Mouse (Mus musculus) gastrocnemius, postnatal 4 days (tissue): ENCODE data around the gene Eif4e. TPM values are rescaled to one million over a fixed set of nuclear protein-coding genes. Genes with fewer than 3 reads are reported as not detected.

ENCODE experiments used
- DNase-seq, 2 experiments: peaks; one replicate each; pipeline ENCODE4 v3.0.0; 2021 to 2022; ENCODE audit warnings: low spot score in 2 of 2, mixed read lengths in 2 of 2
- long read RNA-seq, 2 experiments: library from polyadenylated mRNA; stranded (forward); transcript quantifications; one replicate each; pipeline ENCODE4 v2.0.0; 2021
- total RNA-seq, 2 experiments: library from RNA; stranded (reverse); gene quantifications; 2 replicates each; pipeline ENCODE4 v1.2.3; 2021

Gene Eif4e
- total RNA-seq, result 100 to 1,000 TPM; 132 to 141 TPM
- long read RNA-seq, experiment 1, transcript Eif4e-204 (7 exons, 1,421 nt), result major isoform, 117 of 128 reads
- long read RNA-seq, experiment 1, partial matches to known transcripts, result 3 of 128 reads
- long read RNA-seq, experiment 1, other reads (novel, unspliced or antisense), result 8 of 128 reads
- long read RNA-seq, experiment 2, transcript Eif4e-204 (7 exons, 1,421 nt), result major isoform, 97 of 114 reads
- long read RNA-seq, experiment 2, partial matches to known transcripts, result 4 of 114 reads
- long read RNA-seq, experiment 2, other reads (novel, unspliced or antisense), result 12 of 114 reads

DNA sequence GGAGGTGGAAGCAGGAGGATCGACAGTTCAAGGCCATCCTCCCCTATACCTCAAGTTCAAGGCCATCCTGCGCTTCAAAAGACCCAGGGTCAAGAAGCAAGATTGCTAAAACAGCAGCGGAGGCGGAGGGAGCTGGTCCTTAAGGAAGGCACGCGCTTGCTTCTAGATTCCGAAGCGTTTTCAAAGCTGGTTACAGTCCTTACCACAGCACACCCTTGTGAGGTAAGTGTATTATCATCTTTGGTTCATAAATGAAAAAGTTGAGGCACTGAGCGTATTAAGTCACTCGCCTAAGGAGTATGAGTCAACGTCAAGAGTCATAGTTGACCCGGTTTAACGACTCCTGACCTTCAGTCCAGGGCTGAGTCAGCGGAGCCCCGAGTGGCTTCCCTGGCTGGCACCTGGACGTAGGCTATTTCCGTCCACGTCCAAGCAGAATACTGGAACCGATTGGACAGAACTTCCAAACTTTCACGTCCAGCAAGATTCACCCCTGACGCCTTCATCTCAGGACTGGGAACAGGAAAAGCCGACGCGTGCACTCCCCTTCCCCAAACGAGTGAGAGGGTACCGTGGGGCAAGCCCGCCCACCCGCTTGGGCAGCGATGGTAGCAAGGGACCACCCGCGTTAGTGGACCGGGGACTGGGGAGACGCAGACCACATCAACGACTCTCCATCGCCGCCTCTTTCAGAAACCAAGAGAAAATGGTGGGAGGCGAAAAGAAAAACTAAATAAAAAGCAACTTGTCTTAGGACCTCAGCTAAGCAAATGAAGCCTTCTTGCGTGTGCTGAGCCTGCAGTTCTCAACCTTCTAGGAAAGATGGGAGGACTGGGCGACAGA, at the start of gene Eif4e:
Gene Eif4e, plus strand, starts transcription at position 107 of the 843 bp plus-strand sequence.
- peak in 1 of 2 experiments; percentile 49 for DNase-seq

DNA sequence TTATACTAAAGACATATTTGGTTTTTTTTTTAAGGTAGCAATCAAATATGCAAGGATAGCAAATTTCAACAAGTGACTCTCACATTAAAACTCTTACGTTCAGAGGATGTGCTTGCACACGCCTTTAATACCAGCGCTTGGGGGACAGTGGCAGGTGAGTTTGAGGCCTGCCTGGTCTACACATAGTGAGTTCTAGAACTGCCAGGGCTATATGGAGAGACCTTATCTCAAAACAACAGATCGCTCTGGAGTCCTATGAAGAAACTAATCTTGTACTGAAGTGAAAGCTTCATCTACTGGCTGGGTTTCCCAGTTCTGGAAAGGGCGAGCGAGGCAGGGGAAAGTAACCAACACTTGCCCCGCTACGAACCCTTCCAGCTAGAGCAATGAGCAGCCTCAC, 46.5 kb upstream of the Eif4e start:
- no peak for DNase-seq

DNA sequence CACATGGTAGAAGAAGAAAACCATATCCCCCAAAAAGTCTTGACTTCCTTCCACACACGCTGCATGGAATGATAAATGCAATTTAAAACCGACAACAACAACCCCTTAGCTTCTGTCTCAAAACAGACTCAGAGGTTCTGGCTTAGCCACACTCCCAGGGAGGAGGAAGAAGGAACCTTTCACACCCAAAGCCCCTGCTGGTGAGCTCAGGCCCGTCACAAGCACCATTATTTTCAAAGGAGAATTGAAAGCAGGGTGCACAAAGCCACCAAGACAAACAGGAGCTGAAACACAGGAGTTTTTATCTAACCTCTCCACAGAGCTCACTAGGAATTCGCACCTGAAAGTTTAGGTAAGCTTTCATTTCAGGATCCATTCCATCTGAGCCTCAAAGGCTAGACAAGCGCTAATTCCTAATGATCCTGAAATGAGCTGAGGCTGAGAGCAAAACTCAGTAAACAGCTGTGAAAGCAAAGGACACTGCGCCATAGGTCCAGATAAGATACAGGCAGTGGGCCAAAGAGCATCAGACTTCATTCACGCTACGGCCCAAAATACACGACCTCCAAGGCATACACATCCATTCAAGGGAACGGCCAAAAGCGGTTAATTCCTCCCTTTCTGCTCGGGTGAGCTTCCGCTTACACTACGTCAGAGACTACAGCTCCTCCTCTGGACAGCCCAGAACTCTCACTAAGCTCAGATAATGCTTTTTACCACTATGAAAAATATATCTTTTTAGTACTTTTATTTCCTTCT, 44.3 kb upstream of the Eif4e start:
- no peak for DNase-seq

DNA sequence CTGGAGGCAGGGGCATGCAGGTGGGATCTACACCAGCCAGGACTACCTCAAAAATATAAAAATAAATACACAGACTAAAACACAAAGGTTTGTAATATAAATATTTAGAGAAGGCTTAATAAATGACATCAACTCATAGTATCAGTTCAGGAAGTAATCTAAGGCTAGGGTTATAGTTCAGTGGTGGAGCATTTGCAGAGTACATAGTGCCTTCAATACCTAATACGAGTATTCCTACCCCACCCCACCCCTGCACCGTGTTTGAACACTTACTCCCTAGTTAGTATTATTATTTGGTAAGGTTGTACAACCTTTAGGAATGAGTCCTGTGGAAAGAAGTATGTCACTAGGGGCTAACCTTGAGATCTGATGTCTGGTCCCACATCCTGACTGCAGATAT, 42.7 kb upstream of the Eif4e start:
- DNase-seq, result no peak

DNA sequence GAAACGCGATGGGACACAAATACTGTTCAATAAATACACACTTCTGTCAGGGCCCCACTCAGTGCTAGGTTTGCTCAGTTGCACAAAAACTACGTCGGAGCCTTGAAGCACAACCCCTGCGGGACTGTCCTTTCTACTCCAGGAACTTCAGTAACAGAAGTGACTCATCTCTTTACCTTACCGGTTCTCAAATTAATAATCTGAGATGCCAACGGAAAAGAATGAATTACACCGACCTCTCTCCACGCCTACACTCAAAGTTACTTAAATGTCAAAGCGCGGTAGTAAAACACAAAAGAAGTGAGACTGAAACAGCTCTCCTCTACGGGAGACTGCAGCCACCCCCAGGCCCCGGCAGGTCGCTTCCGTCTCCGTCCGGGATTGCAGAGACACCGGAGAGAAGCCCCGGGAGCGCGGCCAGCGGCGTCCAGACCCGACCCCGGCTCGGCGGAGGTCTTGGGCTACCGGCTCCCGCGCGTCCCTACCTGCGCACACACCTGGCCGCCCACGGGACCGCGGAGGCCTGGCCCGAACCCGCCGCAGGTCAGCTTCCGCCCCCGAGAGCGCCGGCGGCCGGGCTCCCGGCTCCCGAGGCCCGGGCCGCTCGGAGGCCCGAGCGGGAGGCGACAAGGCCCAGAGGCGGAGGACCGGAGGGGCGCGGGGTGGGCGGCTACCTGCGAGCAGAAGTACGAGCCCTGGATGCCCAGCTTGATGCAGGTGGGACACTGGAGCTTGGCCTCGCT, 37.2 kb upstream of the Eif4e start:
- DNase-seq, result peak; percentile 18 to 51

DNA sequence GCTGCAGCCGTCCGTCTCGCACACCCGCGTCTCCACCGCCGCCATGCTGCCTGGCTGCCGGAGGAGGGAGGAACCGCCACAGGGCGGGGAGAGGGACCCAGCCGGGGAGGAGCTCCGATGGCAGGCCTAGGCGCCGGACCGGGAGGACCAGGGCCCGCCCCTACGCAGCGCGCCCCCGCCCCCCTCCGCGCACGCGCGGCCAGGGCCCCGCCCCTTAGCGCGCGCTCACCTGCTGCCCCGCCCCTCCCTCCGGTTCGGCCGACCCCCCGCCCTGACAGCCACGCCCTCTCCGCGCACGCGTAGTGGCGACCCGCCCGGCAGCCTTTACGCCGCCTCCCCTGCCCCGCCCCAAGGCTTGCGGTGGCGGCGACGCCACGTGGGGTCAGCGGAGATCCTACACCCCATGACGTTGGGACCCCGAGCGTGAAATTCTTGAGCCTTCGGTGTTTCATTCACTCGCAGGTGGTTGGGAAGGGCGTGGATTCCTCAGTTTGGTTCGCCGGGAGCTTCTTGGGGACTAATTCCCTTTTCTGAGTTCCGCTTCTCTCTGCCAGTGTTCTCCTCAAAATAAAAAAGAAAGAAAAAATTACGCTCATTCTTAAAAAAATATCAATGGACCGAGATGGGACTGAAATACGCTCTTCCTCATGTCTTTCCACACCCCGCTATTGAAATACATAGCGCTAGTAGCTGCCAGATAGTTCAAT, 36.5 kb upstream of the Eif4e start, which contains the start of gene Metap1:
Gene Metap1, minus strand, starts transcription at position 189 of the 707 bp plus-strand sequence.
- peak; percentile 98 to 99 for DNase-seq

DNA sequence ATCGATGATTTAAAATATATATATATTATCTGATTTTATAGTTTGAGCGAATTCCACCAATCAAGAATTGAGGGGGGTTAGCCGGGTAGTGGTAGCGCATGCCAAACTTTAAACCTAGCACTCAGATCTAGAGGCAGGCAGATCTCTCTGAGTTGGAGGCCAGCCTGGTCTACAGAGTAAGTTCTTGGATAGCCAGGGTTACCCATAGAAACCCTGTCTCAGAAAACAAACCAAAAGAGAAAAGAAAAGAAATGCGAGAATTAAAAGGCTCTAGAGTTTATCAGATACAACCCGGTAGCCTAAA, 36.0 kb upstream of the Eif4e start:
- DNase-seq, result no peak

DNA sequence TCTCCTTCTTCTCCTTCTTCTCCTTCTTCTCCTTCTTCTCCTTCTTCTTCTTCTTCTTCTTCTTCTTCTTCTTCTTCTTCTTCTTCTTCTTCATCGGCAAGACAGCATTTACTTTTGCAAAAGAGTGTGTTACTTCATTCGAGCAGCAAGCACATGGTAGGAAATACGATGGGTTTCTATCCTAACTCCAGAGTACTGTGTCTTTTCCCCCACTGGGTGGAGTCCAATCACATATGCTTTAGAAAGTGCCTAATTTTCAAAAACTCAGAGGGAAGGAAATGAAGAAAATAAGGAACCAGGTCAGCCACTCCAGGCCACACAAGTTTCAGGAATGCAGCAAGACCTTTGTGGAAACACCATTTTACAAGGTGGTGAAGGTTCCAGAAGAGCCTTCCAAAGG, 32.3 kb upstream of the Eif4e start:
- no peak for DNase-seq

DNA sequence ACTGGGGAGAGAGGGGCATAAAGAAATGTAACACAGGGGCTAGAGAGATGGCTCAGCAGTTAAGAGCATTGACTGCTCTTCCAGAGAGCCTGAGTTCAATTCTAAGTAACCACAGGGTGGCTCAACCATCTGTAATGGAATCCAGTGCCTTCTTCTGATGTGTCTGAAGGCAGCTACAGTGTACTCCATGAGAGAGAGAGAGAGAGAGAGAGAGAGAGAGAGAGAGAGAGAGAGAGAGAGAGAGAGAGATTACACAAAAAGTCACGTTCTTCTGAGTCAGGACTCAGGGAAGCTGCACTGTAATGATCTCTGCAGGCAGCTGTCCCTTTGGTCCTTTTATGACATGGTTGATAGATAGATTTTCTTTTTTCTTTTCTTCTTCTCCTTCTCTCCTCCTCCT, 31.4 kb upstream of the Eif4e start:
- DNase-seq, result no peak

DNA sequence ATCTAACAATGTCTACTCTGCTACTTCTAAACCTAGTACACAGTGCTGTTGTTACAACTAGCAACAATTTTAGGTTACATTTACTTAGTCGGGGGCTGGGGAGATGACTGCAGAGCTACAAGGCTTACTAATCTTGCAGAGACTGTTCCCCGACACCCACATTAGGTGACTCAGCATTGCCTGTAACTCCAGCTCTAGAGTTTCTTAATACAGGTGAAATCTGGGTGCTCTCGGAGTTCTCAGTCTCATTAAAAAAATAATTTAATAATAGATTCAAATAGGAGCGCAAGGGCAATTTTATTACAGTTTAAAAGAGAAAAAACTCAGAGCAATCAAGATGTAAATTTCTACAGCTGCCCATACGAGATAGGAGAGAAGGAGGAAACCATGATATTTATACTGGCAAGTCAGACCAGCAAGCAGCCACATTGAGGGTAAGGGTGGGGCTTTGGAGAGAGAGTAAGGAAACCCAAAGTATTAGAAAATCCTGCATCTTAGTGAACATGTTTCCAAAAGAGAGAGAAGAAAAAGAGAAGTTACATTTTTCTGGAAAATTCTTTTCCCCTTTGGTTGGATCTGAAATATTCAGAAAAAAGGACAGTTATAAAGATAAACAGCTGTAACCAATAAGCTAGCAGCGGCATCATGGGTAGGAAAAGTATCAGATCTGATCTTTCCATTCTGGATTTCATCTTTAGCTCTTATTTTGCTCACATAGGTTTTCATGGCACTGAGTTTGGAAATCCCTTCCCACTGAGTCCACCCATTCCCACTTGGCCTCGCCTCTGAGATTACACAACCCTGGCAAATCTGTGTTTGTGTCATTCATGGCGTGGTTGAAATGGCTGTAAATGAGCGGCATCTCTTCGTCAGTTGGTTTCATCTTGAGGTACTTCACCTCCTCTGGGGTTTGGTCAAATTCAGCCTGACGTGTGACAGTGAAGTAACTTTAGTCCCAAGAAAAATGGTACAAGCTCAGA, 30.5 kb upstream of the Eif4e start:
- DNase-seq, result no peak

DNA sequence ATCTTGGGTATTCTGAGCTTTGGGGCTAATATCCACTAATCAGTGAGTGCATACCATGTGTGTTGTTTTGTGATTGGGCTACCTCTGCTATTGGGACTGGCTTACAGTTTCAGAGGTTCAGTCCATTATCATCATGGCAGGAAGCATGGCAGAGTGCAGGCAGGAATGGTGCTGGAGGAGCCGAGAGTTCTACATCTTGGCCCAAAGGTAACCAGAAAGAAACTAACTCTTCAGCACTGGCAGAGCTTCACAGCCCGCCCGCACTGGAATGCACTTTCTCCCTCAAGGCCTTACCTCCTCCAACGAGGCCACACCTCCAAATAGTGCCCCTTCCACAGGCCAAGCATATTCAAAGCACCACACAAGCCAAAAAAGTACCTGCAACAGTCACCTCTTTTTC, 27.2 kb upstream of the Eif4e start:
- DNase-seq, result no peak

DNA sequence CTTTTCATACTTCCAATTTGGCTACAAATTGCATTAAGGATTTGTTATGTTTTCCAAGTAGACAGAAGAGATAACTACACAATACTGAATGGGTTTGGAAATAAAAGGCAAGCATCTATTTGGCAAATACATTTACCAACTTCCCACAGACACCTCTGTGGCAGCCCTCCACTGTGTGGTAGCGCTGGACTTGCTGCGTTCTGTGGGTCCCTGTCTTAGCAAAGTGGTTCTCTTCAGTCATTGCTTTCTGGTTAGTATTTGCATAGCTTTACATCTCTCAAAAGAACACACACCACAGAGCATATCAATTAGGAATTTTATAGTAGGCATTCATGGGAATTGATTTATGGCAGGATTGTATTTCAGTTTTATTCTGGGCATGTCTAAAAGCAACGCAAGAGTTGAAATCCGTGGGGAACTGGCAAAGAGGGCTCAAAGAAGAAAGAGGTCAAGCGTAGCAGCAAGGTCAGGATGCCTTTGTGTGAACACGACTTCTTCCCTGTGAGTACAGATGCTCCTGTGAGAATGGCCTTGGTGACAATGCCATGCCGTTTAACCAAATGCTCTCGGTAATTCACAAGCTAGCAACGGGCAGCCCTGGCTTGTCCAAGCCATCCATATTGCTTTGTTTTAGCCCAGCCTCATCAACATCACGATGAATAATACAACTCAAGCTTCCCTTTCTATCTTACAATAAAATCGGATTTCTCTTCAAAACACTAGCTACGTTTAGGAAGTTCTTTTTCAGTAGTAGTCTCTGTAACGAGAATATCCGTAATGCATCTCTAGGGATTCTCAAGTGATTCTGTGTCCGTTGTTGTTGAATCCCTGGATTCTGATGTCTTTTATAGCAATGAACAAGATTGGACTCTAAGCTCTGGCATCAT, 25.9 kb upstream of the Eif4e start:
- DNase-seq, result no peak

DNA sequence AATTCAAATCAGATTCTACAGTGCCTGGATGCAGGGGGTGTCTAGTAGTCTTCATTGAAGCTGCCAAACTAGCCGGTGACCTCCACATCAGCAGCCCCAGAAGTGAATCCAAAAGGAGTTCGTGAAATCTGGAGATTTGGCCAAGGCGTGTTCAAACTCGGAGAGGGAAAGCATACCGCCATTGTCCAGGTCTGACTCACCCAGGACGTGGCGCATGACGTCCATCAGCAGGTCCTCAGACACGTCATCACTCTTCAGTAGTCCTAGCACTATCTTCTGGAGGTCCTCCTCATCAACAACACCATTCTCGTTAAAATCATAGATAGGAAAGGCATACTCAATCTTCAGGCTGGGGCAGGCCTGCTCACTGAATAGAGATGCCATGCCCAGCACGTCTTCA, 22.2 kb upstream of the Eif4e start:
- no peak for DNase-seq

DNA sequence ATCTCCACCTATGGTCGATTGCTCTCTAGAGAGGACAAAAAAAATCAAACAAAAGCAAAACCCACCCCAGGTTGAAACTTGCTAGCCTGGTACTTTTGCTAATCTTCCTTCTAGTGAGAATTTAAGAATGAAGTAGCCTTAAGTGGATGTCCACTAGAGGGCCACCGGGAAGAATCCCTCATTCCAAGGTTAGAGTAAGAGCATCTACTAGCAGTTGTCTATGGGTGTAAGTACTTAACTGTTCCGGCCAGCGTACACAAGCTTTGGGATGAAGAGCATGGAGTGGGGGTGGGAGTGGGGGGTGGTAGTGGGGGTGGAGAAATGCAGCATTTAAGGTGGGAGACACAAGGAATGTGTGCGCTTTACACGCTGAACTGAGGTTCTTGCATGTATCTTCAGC, 19.2 kb upstream of the Eif4e start:
- DNase-seq, result peak in 1 of 2 experiments; percentile 15

DNA sequence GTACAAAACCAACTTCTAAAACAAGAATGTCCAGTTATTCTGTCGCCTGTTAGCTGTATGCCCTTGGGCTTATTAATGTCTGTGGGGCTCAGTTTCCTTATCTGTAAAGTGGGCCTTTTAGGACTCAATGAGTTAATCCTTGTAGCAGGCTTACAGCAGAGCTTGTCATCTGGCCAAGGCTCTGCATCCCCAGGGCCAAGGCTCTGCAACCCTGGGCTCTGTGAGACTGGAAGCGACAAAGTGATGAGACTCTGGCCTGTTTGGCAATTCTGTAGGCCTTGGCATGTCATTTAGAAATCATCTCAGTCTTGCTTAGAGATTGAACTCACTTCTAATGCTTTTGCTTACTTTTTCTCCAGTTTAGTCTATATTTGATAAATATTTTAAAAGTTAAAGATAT, 16.4 kb upstream of the Eif4e start:
- no peak for DNase-seq

DNA sequence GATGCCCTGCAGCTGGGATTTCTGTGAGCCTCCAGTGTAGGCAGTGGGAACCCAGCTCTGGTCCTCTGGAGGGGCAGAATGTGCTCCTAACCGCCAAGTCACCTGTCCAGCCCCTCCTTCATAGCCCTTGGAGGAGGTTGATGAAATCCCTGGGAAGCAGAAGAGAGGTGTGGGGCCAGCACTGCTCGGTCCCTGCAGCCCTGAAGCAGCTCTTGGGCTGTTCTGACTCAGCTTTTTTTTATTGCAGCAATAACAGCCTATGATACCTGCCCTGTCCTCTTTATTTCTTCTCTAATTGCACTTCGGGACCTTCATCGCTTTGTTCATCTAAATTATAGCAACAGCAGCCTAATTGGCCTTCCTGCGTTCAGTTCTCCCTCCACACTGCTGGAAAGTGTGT, 15.5 kb upstream of the Eif4e start:
- DNase-seq, result no peak

DNA sequence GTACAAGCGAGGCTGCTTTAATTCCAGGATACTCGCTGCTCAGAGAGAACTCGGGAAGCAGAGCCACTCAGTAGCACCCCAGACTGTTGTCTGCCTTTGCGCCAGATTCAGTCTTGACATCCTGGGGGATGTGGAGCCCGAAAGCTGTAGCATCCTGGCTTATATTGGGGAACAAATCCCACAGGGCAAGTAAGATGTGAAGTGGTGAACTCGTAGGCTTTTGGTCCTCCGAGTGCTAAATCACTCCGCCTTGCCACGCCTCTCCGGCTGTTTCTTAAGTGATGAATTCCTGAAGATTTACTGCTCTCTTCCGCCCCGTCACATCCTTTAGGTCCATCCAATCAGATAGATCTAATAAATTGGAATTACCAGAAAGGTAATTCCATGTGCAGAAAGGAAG, 12.7 kb upstream of the Eif4e start:
- no peak for DNase-seq

DNA sequence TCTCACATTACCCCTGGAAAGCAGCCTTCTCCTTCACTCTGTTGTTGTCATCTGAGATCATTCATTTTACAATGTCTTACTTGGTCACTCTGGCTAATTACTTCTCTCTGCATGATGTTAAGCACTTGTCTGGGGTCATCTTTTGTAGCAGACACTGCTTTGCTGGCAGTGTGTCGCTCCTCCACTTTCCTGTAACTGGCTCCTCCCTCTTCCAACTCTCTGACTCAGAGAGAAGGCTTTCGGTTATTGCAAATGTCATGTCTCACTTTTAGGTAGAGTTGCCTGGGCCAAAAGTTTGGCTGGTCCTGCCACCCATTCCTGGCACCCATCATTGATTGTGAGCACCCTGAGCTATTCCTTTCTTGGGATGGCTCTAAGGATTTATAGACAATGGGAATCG, 11.2 kb upstream of the Eif4e start:
- DNase-seq, result no peak
